Mouse (Mus musculus): ENCODE results near the gene Mkrn2os. TPM values are rescaled to one million over a fixed set of nuclear protein-coding genes. Genes with fewer than 3 reads are reported as not detected.
A peak's percentile ranks its signal among the peaks of the same experiment; 100 is the strongest.

Mkrn2os gene
- total and polyA plus RNA-seq, 3 experiments = not detected

- Histone ChIP-seq H3K4me2 (ENCODE audit: insufficient read depth, low read depth, poor library complexity, severe bottlenecking) (no peak overlapping the region), H3K9ac (ENCODE audit: insufficient read depth, low read depth) (no peak overlapping the region), H3K27ac (ENCODE audit: insufficient read depth, low read depth) (no peak overlapping the region), H3K9me3 (replicated peaks; ENCODE audit: low read length) (no peaks in the 10 kb centered on the region), H3K4me3 (replicated peaks in 1 of 3; ENCODE audit: low read depth in 2 of 3, low read length in 2 of 3, poor library complexity in 1 of 3) (no peak overlapping the region), H3K27me3 (replicated peaks) (no peaks in the 10 kb centered on the region), H3K79me2 (replicated peaks; ENCODE audit: control insufficient read depth, extremely low read depth, insufficient read depth, poor library complexity, severe bottlenecking) (no peaks in the 10 kb centered on the region; the same call in 1 of the 2 replicates), H3K36me3 (replicated peaks in 1 of 2; ENCODE audit: control insufficient read depth in 1 of 2, insufficient read depth in 1 of 2, low read length in 1 of 2) (peaks cover 0 to 7% of the 10 kb centered on the region in 2 experiments), H3K4me1 (ENCODE audit: control insufficient read depth in 1 of 2, insufficient read depth in 2 of 2) (peaks cover 6 to 49% of the 10 kb centered on the region in 2 experiments)
- TF ChIP-seq ELF1 (IDR thresholded peaks at IDR 0.05; ENCODE audit: low read depth, low read length) (no peak), MYC (IDR thresholded peaks at IDR 0.05; ENCODE audit: low read depth, low read length) (no peak), ZMIZ1 (IDR thresholded peaks at IDR 0.05; ENCODE audit: low read depth, low read length) (no peak), POLR2AphosphoS2 (IDR thresholded peaks at IDR 0.05; ENCODE audit: low read depth, low read length) (no peak), NRF1 (IDR thresholded peaks at IDR 0.05; ENCODE audit: low read depth, low read length) (no peak), JUND (conservative IDR thresholded peaks at IDR 0.05; ENCODE audit: low read depth, low read length) (no peak), IRF4 (IDR thresholded peaks at IDR 0.05; ENCODE audit: low read depth, low read length) (no peak), NELFE (IDR thresholded peaks at IDR 0.05; ENCODE audit: low read depth, low read length) (no peak), HCFC1 (IDR thresholded peaks at IDR 0.05; ENCODE audit: low read depth, low read length) (no peak), ETS1 (conservative IDR thresholded peaks at IDR 0.05; ENCODE audit: low read depth, low read length) (no peak), ZC3H11A (IDR thresholded peaks at IDR 0.05; ENCODE audit: low read depth, low read length) (no peak), ZNF384 (IDR thresholded peaks at IDR 0.05; ENCODE audit: low read depth, low read length) (no peak), UBTF (IDR thresholded peaks at IDR 0.05; ENCODE audit: low read depth, low read length) (no peak), RCOR1 (conservative IDR thresholded peaks at IDR 0.05; ENCODE audit: low read depth, low read length) (no peak), TBP (conservative IDR thresholded peaks at IDR 0.05; ENCODE audit: low read depth, low read length) (no peak), PAX5 (IDR thresholded peaks at IDR 0.05; ENCODE audit: low read length) (no peak), EP300 (IDR thresholded peaks at IDR 0.05; ENCODE audit: low read length) (no peak)
- in situ Hi-C loops (cut with MboI; ENCODE audit: low pct_ligation_motif_present, low pct_unique_long_range_greater_than_20kb, low sequenced_read_pairs) (loop anchor here (10.0 to 25.0 kb wide), 2 partner anchors 154 to 487 kb away; no protein-coding TSS in a partner anchor), dilution Hi-C loops (cut with MboI; ENCODE audit: extremely low pct_ligation_motif_present, extremely low pct_unique_long_range_greater_than_20kb, low sequenced_read_pairs) (no loop called here)
- no peak for DNase-seq (ENCODE audit: extremely low read depth)
Measured at GRCm38 (mm10) chr6:115541676-115542275, 50.6 kb downstream of the Mkrn2os start.

DNA sequence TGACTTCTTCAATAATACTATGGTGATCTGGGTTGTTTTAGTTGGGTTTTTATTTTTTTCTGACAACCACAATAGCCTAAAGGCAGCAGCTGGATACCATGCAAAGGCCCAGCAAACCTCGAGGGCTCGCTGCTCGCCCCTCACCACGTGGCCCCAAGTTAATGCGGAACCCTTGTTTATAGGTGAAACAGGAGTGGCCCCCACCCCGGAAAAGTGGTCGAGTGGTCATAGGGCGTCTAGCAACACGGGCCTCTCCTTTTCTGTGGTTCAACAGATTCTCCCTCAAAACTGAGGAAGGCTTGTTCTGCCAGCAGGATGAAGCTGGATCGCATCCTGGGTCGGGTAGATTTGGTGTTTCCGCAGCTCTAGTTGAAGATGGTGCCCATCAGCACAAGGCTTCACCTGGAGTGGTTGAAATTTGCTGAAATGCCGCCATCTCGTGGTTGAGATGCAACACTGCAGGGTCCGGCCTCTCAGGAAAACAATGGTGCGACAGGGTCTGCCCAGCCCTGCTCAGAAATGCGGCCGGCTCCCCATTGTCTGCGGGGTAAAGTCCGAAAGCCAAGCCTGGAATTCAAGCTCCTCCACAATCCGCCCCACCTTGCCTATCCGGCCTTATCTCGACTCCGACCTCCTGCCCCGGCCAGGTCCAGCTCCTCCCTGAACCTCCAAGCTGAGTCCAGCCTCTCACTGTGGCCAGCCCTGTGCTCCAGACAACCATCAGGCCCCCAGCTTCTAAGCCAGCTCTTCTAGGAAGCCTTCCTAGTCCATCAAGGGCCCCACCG, 53.5 kb downstream of the Mkrn2os start:
- H3K4me3 ChIP-seq (replicated peaks in 1 of 3; ENCODE audit: low read depth in 2 of 3, low read length in 2 of 3, poor library complexity in 1 of 3) = peak overlapping the region in 1 of 3 experiments; percentile 17
- peak; percentile 81 for DNase-seq (ENCODE audit: extremely low read depth)
- TF ChIP-seq JUND (conservative IDR thresholded peaks at IDR 0.05; ENCODE audit: low read depth, low read length) = no peak
- TF ChIP-seq MXI1 (IDR thresholded peaks at IDR 0.05; ENCODE audit: low read depth, low read length) = no peak
- TF ChIP-seq JUN (IDR thresholded peaks at IDR 0.05; ENCODE audit: insufficient read depth, low read depth, low read length) = no peak
- peak; percentile 36; the same call in 1 of the 2 replicates for TF ChIP-seq TCF12 (IDR thresholded peaks at IDR 0.05; ENCODE audit: low read depth, low read length)
- 0 out of 2 replicates have a peak, but pooled peaks have one; percentile 35 for TF ChIP-seq NRF1 (IDR thresholded peaks at IDR 0.05; ENCODE audit: low read depth, low read length)
- TF ChIP-seq MAFK (IDR thresholded peaks at IDR 0.05; ENCODE audit: insufficient replicate concordance, low read length) = no peak
- TF ChIP-seq USF1 (IDR thresholded peaks at IDR 0.05; ENCODE audit: low read depth, low read length) = no peak
- no peak for TF ChIP-seq ELF1 (IDR thresholded peaks at IDR 0.05; ENCODE audit: low read depth, low read length)
- no peak for TF ChIP-seq E2F4 (IDR thresholded peaks at IDR 0.05; ENCODE audit: insufficient replicate concordance, low read depth, low read length)
- TF ChIP-seq POLR2A (IDR thresholded peaks at IDR 0.05; ENCODE audit: low read depth, low read length) = no peak
- TF ChIP-seq SMC3 (IDR thresholded peaks at IDR 0.05; ENCODE audit: low read depth, low read length) = peak; percentile 98
- TF ChIP-seq MEF2A (IDR thresholded peaks at IDR 0.05; ENCODE audit: borderline replicate concordance, low read depth, low read length) = peak; percentile 43; the same call in 1 of the 2 replicates
- peak; percentile 69; the same call in 1 of the 2 replicates for TF ChIP-seq MYC (IDR thresholded peaks at IDR 0.05; ENCODE audit: low read depth, low read length)
- TF ChIP-seq MAZ (IDR thresholded peaks at IDR 0.05; ENCODE audit: low read depth, low read length) = peak; percentile 68; the same call in 1 of the 2 replicates
- no peak for TF ChIP-seq ZMIZ1 (IDR thresholded peaks at IDR 0.05; ENCODE audit: low read depth, low read length)
- no peak for TF ChIP-seq POLR2AphosphoS2 (IDR thresholded peaks at IDR 0.05; ENCODE audit: low read depth, low read length)
- TF ChIP-seq SIN3A (IDR thresholded peaks at IDR 0.05; ENCODE audit: low read length) = 0 out of 2 replicates have a peak, but pooled peaks have one; percentile 44
- TF ChIP-seq USF2 (conservative IDR thresholded peaks at IDR 0.05; ENCODE audit: low read depth, low read length) = no peak

More for the DNA sequence above, 53.5 kb downstream of the Mkrn2os start:
- dilution Hi-C loops (cut with MboI; ENCODE audit: extremely low pct_ligation_motif_present, extremely low pct_unique_long_range_greater_than_20kb, low sequenced_read_pairs) (no loop called here), in situ Hi-C loops (cut with MboI; ENCODE audit: low pct_ligation_motif_present, low pct_unique_long_range_greater_than_20kb, low sequenced_read_pairs) (loop anchor here (5.0 to 25.0 kb wide), 3 partner anchors 152 to 307 kb away; no protein-coding TSS in a partner anchor)
- no peak overlapping the region for H3K9ac ChIP-seq (ENCODE audit: insufficient read depth, low read depth)
- no peak overlapping the region for H3K27ac ChIP-seq (ENCODE audit: insufficient read depth, low read depth)
- no peaks in the 10 kb centered on the region for H3K9me3 ChIP-seq (replicated peaks; ENCODE audit: low read length)
- H3K36me3 ChIP-seq (replicated peaks in 1 of 2; ENCODE audit: control insufficient read depth in 1 of 2, insufficient read depth in 1 of 2, low read length in 1 of 2) = no peaks in the 10 kb centered on the region
- H3K79me2 ChIP-seq (replicated peaks; ENCODE audit: control insufficient read depth, extremely low read depth, insufficient read depth, poor library complexity, severe bottlenecking) = no peaks in the 10 kb centered on the region
- peaks cover 4 to 31% of the 10 kb centered on the region in 2 experiments for H3K4me1 ChIP-seq (ENCODE audit: control insufficient read depth in 1 of 2, insufficient read depth in 2 of 2)
- no peaks in the 10 kb centered on the region for H3K27me3 ChIP-seq (replicated peaks)
- H3K4me2 ChIP-seq (ENCODE audit: insufficient read depth, low read depth, poor library complexity, severe bottlenecking) = peak overlapping the region; percentile 17; the same call in 1 of the 2 replicates
